8 mouse cellular contexts compared by ENCODE assay signal in genomic region chr8:105856168-105856835, GRCm38 (mm10). TPM values are rescaled to one million over a fixed set of nuclear protein-coding genes. Genes with fewer than 3 reads are reported as not detected.
DNase-seq lines count a peak whose midpoint lies in the region; ATAC-seq and TF ChIP-seq lines count a peak whose summit lies in the region.

No protein-coding gene starts in this region.

- no peak for DNase-seq in gastrocnemius, adult 2 months
- no peak for DNase-seq in gastrocnemius, postnatal 25 days
- DNase-seq in thymus, adult 2 months = no peak
- no peak for DNase-seq in thymus, postnatal 10 days (ENCODE audit: low spot score in 2 of 2)
- DNase-seq in limb, embryonic 14.5 days (ENCODE audit: low spot score) = no peak
- no peak for DNase-seq in gastrocnemius, postnatal 14 days
- DNase-seq in spleen, adult 18-20 months = no peak

- no peak for TF ChIP-seq POLR2A in thymus, adult 2 months (IDR thresholded peaks at IDR 0.05; ENCODE audit: control insufficient read depth, extremely low read depth, insufficient read depth, low read length, poor library complexity)
- TF ChIP-seq POLR2A in limb, embryonic 14.5 days (IDR thresholded peaks at IDR 0.05; ENCODE audit: borderline replicate concordance, extremely low read depth, insufficient read depth, insufficient read length) = no peak

- peak overlapping the region; percentile 96 for H3K4me2 ChIP-seq in limb, embryonic 14.5 days (replicated peaks; ENCODE audit: low read depth, low read length, severe bottlenecking)
- peak overlapping the region; percentile 87 for H3K4me2 ChIP-seq in stomach, embryonic 16.5 days (ENCODE audit: low read depth, low read length)

- 31% methylated on average over 15 of the region's 15 CpGs for WGBS in thymus, adult 2 months
- WGBS in limb, embryonic 14.5 days = 22% methylated on average over 15 of the region's 15 CpGs
- whole genome bisulfite sequencing in stomach, embryonic 16.5 days = 12% methylated on average over 15 of the region's 15 CpGs

- H3K36me3 ChIP-seq in thymus, adult 2 months (ENCODE audit: control insufficient read depth, insufficient read depth, low read length) = no peaks in the 10 kb centered on the region
- 0 out of 2 replicates have a peak, but pooled peaks cover 5% of the 10 kb centered on the region for H3K36me3 ChIP-seq in limb, embryonic 14.5 days (ENCODE audit: control insufficient read depth, insufficient read depth, low read length)
- H3K36me3 ChIP-seq in stomach, embryonic 16.5 days (ENCODE audit: control insufficient read depth, insufficient read depth, low read length) = no peaks in the 10 kb centered on the region

- H3K9me3 ChIP-seq in limb, embryonic 14.5 days (ENCODE audit: control insufficient read depth, low read length) = no peaks in the 10 kb centered on the region
- no peaks in the 10 kb centered on the region for H3K9me3 ChIP-seq in stomach, embryonic 16.5 days (replicated peaks; ENCODE audit: control insufficient read depth, low read length)

- no peaks in the 10 kb centered on the region for H3K27me3 ChIP-seq in thymus, adult 2 months (ENCODE audit: control insufficient read depth, insufficient read depth, low read length)
- no peaks in the 10 kb centered on the region for H3K27me3 ChIP-seq in limb, embryonic 14.5 days (ENCODE audit: control insufficient read depth, insufficient read depth, low read length)
- no peaks in the 10 kb centered on the region for H3K27me3 ChIP-seq in stomach, embryonic 16.5 days (ENCODE audit: control insufficient read depth, insufficient read depth, low read length)

- intact Hi-C loops in gastrocnemius, adult 2 months (cut with DNase I) = no loop called here
- intact Hi-C loops in gastrocnemius, postnatal 14 days (cut with DNase I; ENCODE audit: low total_unique reads) = no loop called here

- H3K4me1 ChIP-seq in thymus, adult 2 months (replicated peaks; ENCODE audit: control insufficient read depth, insufficient read depth, low read length) = peaks cover 13% of the 10 kb centered on the region
- H3K4me1 ChIP-seq in limb, embryonic 14.5 days (ENCODE audit: control insufficient read depth, insufficient read depth, low read length) = peaks cover 29% of the 10 kb centered on the region
- peaks cover 31% of the 10 kb centered on the region for H3K4me1 ChIP-seq in stomach, embryonic 16.5 days (ENCODE audit: control insufficient read depth, insufficient read depth, low read length)

- ATAC-seq in limb, embryonic 14.5 days (ENCODE audit: low FRiP score, low read depth) = no peak
- ATAC-seq in stomach, embryonic 16.5 days (ENCODE audit: insufficient read depth, low FRiP score) = no peak

- H3K9ac ChIP-seq in limb, embryonic 14.5 days (ENCODE audit: low read depth, low read length, severe bottlenecking) = peak overlapping the region; percentile 78
- peak overlapping the region; percentile 93 for H3K9ac ChIP-seq in stomach, embryonic 16.5 days (ENCODE audit: low read length)

- TF ChIP-seq CTCF in gastrocnemius, adult 2 months (IDR thresholded peaks at IDR 0.05) = no peak
- no peak for TF ChIP-seq CTCF in thymus, adult 2 months (IDR thresholded peaks at IDR 0.05; ENCODE audit: borderline replicate concordance, control insufficient read depth, extremely low read depth, insufficient read depth, low read length, poor library complexity)

- peak overlapping the region; percentile 98 for H3K27ac ChIP-seq in gastrocnemius, adult 2 months
- no peak overlapping the region for H3K27ac ChIP-seq in thymus, adult 2 months (ENCODE audit: control insufficient read depth, insufficient read depth, low read length)
- peak overlapping the region; percentile 85; the same call in 1 of the 2 replicates for H3K27ac ChIP-seq in limb, embryonic 14.5 days (replicated peaks; ENCODE audit: low read depth, low read length)
- H3K27ac ChIP-seq in stomach, embryonic 16.5 days (ENCODE audit: low read length) = peak overlapping the region; percentile 86

- H3K4me3 ChIP-seq in gastrocnemius, adult 2 months = peak overlapping the region; percentile 83
- peak overlapping the region; percentile 73 for H3K4me3 ChIP-seq in thymus, adult 2 months (ENCODE audit: control insufficient read depth, insufficient read depth, low read length)
- H3K4me3 ChIP-seq in limb, embryonic 14.5 days (replicated peaks; ENCODE audit: low read length) = peak overlapping the region; percentile 79
- H3K4me3 ChIP-seq in stomach, embryonic 16.5 days (replicated peaks; ENCODE audit: low read length) = peak overlapping the region; percentile 84

RNA-seq across cellular contexts. Expression of gene Thap11, which starts 1.4 kb away (rescaled TPM):
- total RNA-seq in gastrocnemius, adult 2 months (2021) = 10 to 100 TPM; 21.9 to 25.0 TPM
- 10 to 100 TPM; 19.3 to 19.5 TPM for total RNA-seq in gastrocnemius, postnatal 25 days (2021)
- 75.3 and 84.9 TPM in 2 replicates for polyA plus RNA-seq in thymus, adult 2 months (2012; rRNA removed)
- 70.7 and 83.1 TPM in 2 replicates for polyA plus RNA-seq in limb, embryonic 14.5 days (2012; rRNA removed)
- 62.5 and 68.4 TPM in 2 replicates for polyA plus RNA-seq in limb, embryonic 14.5 days (2014; fragmentation: Nextera tagmentation; extraction: Ambion mirVana)
- polyA plus RNA-seq in stomach, embryonic 16.5 days (2015; fragmentation: Nextera tagmentation; extraction: Ambion mirVana) = 49.3 and 54.5 TPM in 2 replicates
- total RNA-seq in gastrocnemius, postnatal 14 days (2021) = 10 to 100 TPM; 19.6 to 22.7 TPM

RNA-seq across cellular contexts. Expression of gene Cenpt, which starts 3.2 kb away (rescaled TPM):
- 1 to 10 TPM; 1.0 to 1.8 TPM for total RNA-seq in gastrocnemius, adult 2 months (2021)
- 1 to 10 TPM; 1.2 to 1.7 TPM for total RNA-seq in gastrocnemius, postnatal 25 days (2021)
- polyA plus RNA-seq in thymus, adult 2 months (2012; rRNA removed) = 53.2 TPM in 2 replicates
- polyA plus RNA-seq in limb, embryonic 14.5 days (2012; rRNA removed) = 92.2 and 98.0 TPM in 2 replicates
- polyA plus RNA-seq in limb, embryonic 14.5 days (2014; fragmentation: Nextera tagmentation; extraction: Ambion mirVana) = 41.5 and 45.7 TPM in 2 replicates
- 39.4 and 41.0 TPM in 2 replicates for polyA plus RNA-seq in stomach, embryonic 16.5 days (2015; fragmentation: Nextera tagmentation; extraction: Ambion mirVana)
- 1 to 10 TPM; 1.9 to 3.9 TPM for total RNA-seq in gastrocnemius, postnatal 14 days (2021)

RNA-seq across cellular contexts. Expression of gene Nutf2, which starts 4.1 kb away (rescaled TPM):
- total RNA-seq in gastrocnemius, adult 2 months (2021) = 10 to 100 TPM; 39.2 to 43.4 TPM
- total RNA-seq in gastrocnemius, postnatal 25 days (2021) = 10 to 100 TPM; 47.7 to 79.5 TPM
- 52.4 and 54.4 TPM in 2 replicates for polyA plus RNA-seq in thymus, adult 2 months (2012; rRNA removed)
- 239 and 249 TPM in 2 replicates for polyA plus RNA-seq in limb, embryonic 14.5 days (2012; rRNA removed)
- 259 and 271 TPM in 2 replicates for polyA plus RNA-seq in limb, embryonic 14.5 days (2014; fragmentation: Nextera tagmentation; extraction: Ambion mirVana)
- 140 and 208 TPM in 2 replicates for polyA plus RNA-seq in stomach, embryonic 16.5 days (2015; fragmentation: Nextera tagmentation; extraction: Ambion mirVana)
- 10 to 100 TPM; 63.8 to 66.0 TPM for total RNA-seq in gastrocnemius, postnatal 14 days (2021)

RNA-seq across cellular contexts. Expression of gene Edc4, which starts 24.4 kb away (rescaled TPM):
- 10 to 100 TPM; 19.7 TPM for total RNA-seq in gastrocnemius, adult 2 months (2021)
- 10 to 100 TPM; 17.5 to 18.4 TPM for total RNA-seq in gastrocnemius, postnatal 25 days (2021)
- polyA plus RNA-seq in thymus, adult 2 months (2012; rRNA removed) = 193 and 207 TPM in 2 replicates
- polyA plus RNA-seq in limb, embryonic 14.5 days (2012; rRNA removed) = 91.8 and 127 TPM in 2 replicates
- 39.6 and 49.1 TPM in 2 replicates for polyA plus RNA-seq in limb, embryonic 14.5 days (2014; fragmentation: Nextera tagmentation; extraction: Ambion mirVana)
- 41.8 and 46.4 TPM in 2 replicates for polyA plus RNA-seq in stomach, embryonic 16.5 days (2015; fragmentation: Nextera tagmentation; extraction: Ambion mirVana)
- 10 to 100 TPM; 21.1 to 21.5 TPM for total RNA-seq in gastrocnemius, postnatal 14 days (2021)

RNA-seq across cellular contexts. Expression of gene Tsnaxip1, which starts 28.8 kb away (rescaled TPM):
- not detected for total RNA-seq in gastrocnemius, adult 2 months (2021)
- total RNA-seq in gastrocnemius, postnatal 25 days (2021) = not detected
- 0.05 TPM in 2 replicates for polyA plus RNA-seq in thymus, adult 2 months (2012; rRNA removed)
- 0.06 and 0.19 TPM in 2 replicates for polyA plus RNA-seq in limb, embryonic 14.5 days (2012; rRNA removed)
- polyA plus RNA-seq in limb, embryonic 14.5 days (2014; fragmentation: Nextera tagmentation; extraction: Ambion mirVana) = 0.18 and 0.62 TPM in 2 replicates
- polyA plus RNA-seq in stomach, embryonic 16.5 days (2015; fragmentation: Nextera tagmentation; extraction: Ambion mirVana) = 0.10 and 0.18 TPM in 2 replicates
- total RNA-seq in gastrocnemius, postnatal 14 days (2021) = not detected
